Mouse (Mus musculus): ENCODE data around the gene Ppp1r14b. TPM values are rescaled to one million over a fixed set of nuclear protein-coding genes. Genes with fewer than 3 reads are reported as not detected.
A peak's percentile ranks its signal among the peaks of the same experiment; 100 is the strongest.

Gene Ppp1r14b
- total and polyA plus RNA-seq, 2 experiments from 2014 or later: 100 to 128 TPM

- H3K27me3 ChIP-seq (ENCODE audit: control insufficient read depth, insufficient read depth, low read length): no peaks in the 10 kb centered on the region
- 0 out of 2 replicates have a peak, but pooled peaks cover 4% of the 10 kb centered on the region for H3K36me3 ChIP-seq (replicated peaks; ENCODE audit: control insufficient read depth, insufficient read depth, low read length)
- H3K4me2 ChIP-seq (ENCODE audit: low read depth, low read length): no peak overlapping the region
- DNase-seq (ENCODE audit: low spot score) (no peak), ATAC-seq (ENCODE audit: insufficient read depth, low read depth) (no peak)
- H3K9me3 ChIP-seq (replicated peaks; ENCODE audit: control insufficient read depth, low read length): no peaks in the 10 kb centered on the region
- TF ChIP-seq CTCF (IDR thresholded peaks at IDR 0.05; ENCODE audit: low read depth) (no peak), EP300 (IDR thresholded peaks at IDR 0.05; ENCODE audit: low read depth) (no peak)
- no peak overlapping the region for H3K9ac ChIP-seq (replicated peaks; ENCODE audit: low read depth, low read length)
- no peak overlapping the region for H3K4me3 ChIP-seq (ENCODE audit: low read depth, low read length)
- WGBS: 83% methylated on average over 4 of the region's 4 CpGs
- peaks cover 12% of the 10 kb centered on the region for H3K4me1 ChIP-seq (ENCODE audit: control insufficient read depth, insufficient read depth)
- H3K27ac ChIP-seq (ENCODE audit: low read depth): no peak overlapping the region
Measured at GRCm38 (mm10) chr19:6948186-6948585, 26.6 kb upstream of the Ppp1r14b start.

DNA sequence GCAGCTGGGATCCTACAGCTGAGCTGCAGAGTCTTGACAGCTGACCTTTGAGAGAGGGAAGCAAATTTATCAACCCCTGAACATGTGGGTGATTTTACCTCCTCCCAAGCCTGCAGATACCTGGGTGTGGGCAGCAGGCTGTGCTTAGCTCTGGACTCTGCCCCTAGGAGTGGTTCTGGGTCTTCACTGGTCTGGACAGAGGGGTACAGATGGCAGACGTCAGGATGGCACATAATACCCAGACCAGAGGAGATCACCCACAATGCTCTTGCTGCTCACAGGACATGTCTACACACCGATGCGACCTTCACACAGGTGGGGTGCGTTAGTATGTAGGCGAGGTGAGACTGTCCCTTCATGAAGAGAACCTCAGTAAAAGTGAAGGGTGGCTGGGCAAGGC is 25.2 kb upstream of the Ppp1r14b start:
- no peak overlapping the region for H3K9ac ChIP-seq (replicated peaks; ENCODE audit: low read depth, low read length)

DNA sequence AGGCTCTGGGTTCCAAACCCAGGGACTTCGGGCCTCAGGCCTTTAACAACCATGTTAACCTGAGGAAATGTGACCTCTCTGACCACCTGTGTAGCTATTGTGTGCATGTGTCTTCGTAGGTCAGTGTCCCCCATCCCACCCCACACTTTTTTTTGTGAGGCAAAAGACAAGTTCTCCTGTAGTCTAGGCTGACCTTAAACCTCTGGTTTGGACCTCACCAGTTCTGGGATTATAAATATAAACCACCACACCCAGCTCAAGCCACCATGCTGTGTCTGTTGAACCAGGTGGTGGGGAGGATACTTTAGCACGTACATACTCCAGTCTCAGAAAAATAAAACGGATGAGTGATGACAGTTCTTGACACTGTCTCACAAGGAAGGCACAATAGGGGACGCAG is 24.8 kb upstream of the Ppp1r14b start:
- whole genome bisulfite sequencing: 55% methylated on average over 5 of the region's 5 CpGs

More for the DNA sequence above, 25.2 kb upstream of the Ppp1r14b start:
- H3K4me2 ChIP-seq (ENCODE audit: low read depth, low read length): no peak overlapping the region
- no peak for DNase-seq (ENCODE audit: low spot score)
- no peak overlapping the region for H3K4me3 ChIP-seq (ENCODE audit: low read depth, low read length)
- 91% methylated on average over 5 of the region's 5 CpGs for WGBS
- 0 out of 2 replicates have a peak, but pooled peaks cover 4% of the 10 kb centered on the region for H3K36me3 ChIP-seq (replicated peaks; ENCODE audit: control insufficient read depth, insufficient read depth, low read length)
- no peaks in the 10 kb centered on the region for H3K27me3 ChIP-seq (ENCODE audit: control insufficient read depth, insufficient read depth, low read length)
- no peaks in the 10 kb centered on the region for H3K9me3 ChIP-seq (replicated peaks; ENCODE audit: control insufficient read depth, low read length)
- TF ChIP-seq CTCF (IDR thresholded peaks at IDR 0.05; ENCODE audit: low read depth) (no peak), EP300 (IDR thresholded peaks at IDR 0.05; ENCODE audit: low read depth) (no peak)
- H3K4me1 ChIP-seq (ENCODE audit: control insufficient read depth, insufficient read depth): peaks cover 22% of the 10 kb centered on the region
- no peak for ATAC-seq (ENCODE audit: insufficient read depth, low read depth)
- no peak overlapping the region for H3K27ac ChIP-seq (ENCODE audit: low read depth)

DNA sequence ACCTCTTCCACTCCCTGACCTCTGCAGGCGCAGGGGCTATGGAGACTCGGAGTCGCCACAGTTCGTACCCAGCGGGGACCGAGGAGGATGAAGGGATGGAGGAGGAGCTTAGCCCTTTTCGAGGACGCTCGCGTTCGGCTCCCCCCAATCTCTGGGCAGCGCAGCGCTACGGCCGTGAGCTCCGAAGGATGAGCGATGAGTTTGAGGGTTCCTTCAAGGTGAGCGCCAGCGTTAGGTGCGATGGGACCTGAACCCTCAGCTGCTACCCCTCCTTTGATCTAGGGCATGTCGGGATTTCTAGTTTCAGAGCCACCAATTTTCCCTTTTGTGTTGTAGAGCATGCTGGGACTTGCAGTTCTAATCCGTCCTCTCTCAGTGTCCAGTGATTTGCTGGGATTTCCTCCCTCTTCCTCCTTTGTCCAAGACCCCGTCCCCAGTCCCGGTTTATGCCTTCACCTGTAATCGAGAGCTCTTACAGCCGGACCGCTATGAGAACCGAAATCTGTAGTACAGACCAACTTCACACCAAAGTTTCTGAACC is 24.1 kb upstream of the Ppp1r14b start:
- H3K27me3 ChIP-seq (ENCODE audit: control insufficient read depth, insufficient read depth, low read length): no peaks in the 10 kb centered on the region
- ATAC-seq (ENCODE audit: insufficient read depth, low read depth) (peak; percentile 14; the same call in 1 of the 2 replicates), DNase-seq (ENCODE audit: low spot score) (peak; percentile 73)
- H3K27ac ChIP-seq (ENCODE audit: low read depth): peak overlapping the region; percentile 96
- H3K4me3 ChIP-seq (ENCODE audit: low read depth, low read length): peak overlapping the region; percentile 71
- H3K9me3 ChIP-seq (replicated peaks; ENCODE audit: control insufficient read depth, low read length): no peaks in the 10 kb centered on the region
- peaks cover 26% of the 10 kb centered on the region for H3K4me1 ChIP-seq (ENCODE audit: control insufficient read depth, insufficient read depth)
- H3K4me2 ChIP-seq (ENCODE audit: low read depth, low read length): peak overlapping the region; percentile 81
- under 1% methylated on average over 28 of the region's 28 CpGs for WGBS
- TF ChIP-seq CTCF (IDR thresholded peaks at IDR 0.05; ENCODE audit: low read depth) (no peak), EP300 (IDR thresholded peaks at IDR 0.05; ENCODE audit: low read depth) (no peak)
- H3K9ac ChIP-seq (replicated peaks; ENCODE audit: low read depth, low read length): peak overlapping the region; percentile 74
- 0 out of 2 replicates have a peak, but pooled peaks cover 11% of the 10 kb centered on the region for H3K36me3 ChIP-seq (replicated peaks; ENCODE audit: control insufficient read depth, insufficient read depth, low read length)

More for the DNA sequence above, 24.8 kb upstream of the Ppp1r14b start:
- DNase-seq (ENCODE audit: low spot score) (no peak), ATAC-seq (ENCODE audit: insufficient read depth, low read depth) (no peak)
- Histone ChIP-seq H3K9me3 (replicated peaks; ENCODE audit: control insufficient read depth, low read length) (no peaks in the 10 kb centered on the region), H3K27ac (ENCODE audit: low read depth) (0 out of 2 replicates have a peak overlapping the region, but pooled peaks have one; percentile 96), H3K4me3 (ENCODE audit: low read depth, low read length) (peak overlapping the region; percentile 71), H3K9ac (replicated peaks; ENCODE audit: low read depth, low read length) (peak overlapping the region; percentile 74; the same call in 1 of the 2 replicates), H3K27me3 (ENCODE audit: control insufficient read depth, insufficient read depth, low read length) (no peaks in the 10 kb centered on the region), H3K36me3 (replicated peaks; ENCODE audit: control insufficient read depth, insufficient read depth, low read length) (0 out of 2 replicates have a peak, but pooled peaks cover 7% of the 10 kb centered on the region), H3K4me1 (ENCODE audit: control insufficient read depth, insufficient read depth) (peaks cover 22% of the 10 kb centered on the region), H3K4me2 (ENCODE audit: low read depth, low read length) (peak overlapping the region; percentile 81)
- TF ChIP-seq EP300 (IDR thresholded peaks at IDR 0.05; ENCODE audit: low read depth): no peak
- TF ChIP-seq CTCF (IDR thresholded peaks at IDR 0.05; ENCODE audit: low read depth): no peak

GRCm38 (mm10) chr19:6951381-6951968 is 23.3 kb upstream of the Ppp1r14b start:
- Histone ChIP-seq H3K4me1 (ENCODE audit: control insufficient read depth, insufficient read depth) (peaks cover 30% of the 10 kb centered on the region), H3K9me3 (replicated peaks; ENCODE audit: control insufficient read depth, low read length) (no peaks in the 10 kb centered on the region), H3K36me3 (replicated peaks; ENCODE audit: control insufficient read depth, insufficient read depth, low read length) (0 out of 2 replicates have a peak, but pooled peaks cover 7% of the 10 kb centered on the region), H3K27me3 (ENCODE audit: control insufficient read depth, insufficient read depth, low read length) (no peaks in the 10 kb centered on the region), H3K9ac (replicated peaks; ENCODE audit: low read depth, low read length) (peak overlapping the region; percentile 74), H3K4me2 (ENCODE audit: low read depth, low read length) (peak overlapping the region; percentile 81), H3K4me3 (ENCODE audit: low read depth, low read length) (peak overlapping the region; percentile 71), H3K27ac (ENCODE audit: low read depth) (peak overlapping the region; percentile 96)
- DNase-seq (ENCODE audit: low spot score) (peak; percentile 97), ATAC-seq (ENCODE audit: insufficient read depth, low read depth) (peak; percentile 75)
- TF ChIP-seq CTCF (IDR thresholded peaks at IDR 0.05; ENCODE audit: low read depth) (no peak), EP300 (IDR thresholded peaks at IDR 0.05; ENCODE audit: low read depth) (peak; percentile 94)
- under 1% methylated on average over 35 of the region's 35 CpGs for WGBS

All from heart, postnatal 0 days (tissue).